Mouse (Mus musculus): Measurements from ENCODE around the gene Cdk12. TPM values are rescaled to one million over a fixed set of nuclear protein-coding genes. Genes with fewer than 3 reads are reported as not detected.

Gene Cdk12
- polyA plus RNA-seq, 1 experiment: 12.4 TPM

GRCm38 (mm10) chr11:98283740-98284139, 80.9 kb downstream of the Cdk12 start:
- TF ChIP-seq POLR2A (IDR thresholded peaks at IDR 0.05; ENCODE audit: low read depth, low read length) (no peak), CTCF (IDR thresholded peaks at IDR 0.05; ENCODE audit: extremely low read depth, insufficient read depth, insufficient read length, insufficient replicate concordance) (no peak)
- H3K4me1 ChIP-seq (ENCODE audit: control insufficient read depth, insufficient read depth, insufficient read length): no peaks in the 10 kb centered on the region
- no peak overlapping the region for H3K27ac ChIP-seq (ENCODE audit: insufficient read depth, low read length)
- no peak for DNase-seq (ENCODE audit: low read depth in 1 of 2, low spot score in 2 of 2)
- peaks cover 1% of the 10 kb centered on the region; the same call in 1 of the 2 replicates for H3K36me3 ChIP-seq (ENCODE audit: control insufficient read depth, insufficient read depth, low read length)
- H3K4me3 ChIP-seq (ENCODE audit: extremely low read depth, insufficient read depth, insufficient read length): no peak overlapping the region
- H3K27me3 ChIP-seq (ENCODE audit: control insufficient read depth, insufficient read depth, low read length): peaks cover 2% of the 10 kb centered on the region; the same call in 1 of the 2 replicates
- WGBS: 69% methylated on average over 9 of the region's 9 CpGs

GRCm38 (mm10) chr11:98284230-98284629, 81.4 kb downstream of the Cdk12 start:
- WGBS: 7% methylated on average over 15 of the region's 17 CpGs
- Histone ChIP-seq H3K27me3 (ENCODE audit: control insufficient read depth, insufficient read depth, low read length) (peaks cover 2% of the 10 kb centered on the region; the same call in 1 of the 2 replicates), H3K4me1 (ENCODE audit: control insufficient read depth, insufficient read depth, insufficient read length) (no peaks in the 10 kb centered on the region), H3K27ac (ENCODE audit: insufficient read depth, low read length) (no peak overlapping the region), H3K36me3 (ENCODE audit: control insufficient read depth, insufficient read depth, low read length) (no peaks in the 10 kb centered on the region), H3K4me3 (ENCODE audit: extremely low read depth, insufficient read depth, insufficient read length) (no peak overlapping the region)
- DNase-seq (ENCODE audit: low read depth in 1 of 2, low spot score in 2 of 2): no peak
- no peak for TF ChIP-seq POLR2A (IDR thresholded peaks at IDR 0.05; ENCODE audit: low read depth, low read length)

GRCm38 (mm10) chr11:98285368-98285767, 82.5 kb downstream of the Cdk12 start:
- no peaks in the 10 kb centered on the region for H3K36me3 ChIP-seq (ENCODE audit: control insufficient read depth, insufficient read depth, low read length)
- no peak overlapping the region for H3K27ac ChIP-seq (ENCODE audit: insufficient read depth, low read length)
- no peak for DNase-seq (ENCODE audit: low read depth in 1 of 2, low spot score in 2 of 2)
- no peak overlapping the region for H3K4me3 ChIP-seq (ENCODE audit: extremely low read depth, insufficient read depth, insufficient read length)
- H3K27me3 ChIP-seq (ENCODE audit: control insufficient read depth, insufficient read depth, low read length): peaks cover 2% of the 10 kb centered on the region; the same call in 1 of the 2 replicates
- TF ChIP-seq CTCF (IDR thresholded peaks at IDR 0.05; ENCODE audit: extremely low read depth, insufficient read depth, insufficient read length, insufficient replicate concordance) (no peak), POLR2A (IDR thresholded peaks at IDR 0.05; ENCODE audit: low read depth, low read length) (no peak)
- 83% methylated on average over 2 of the region's 2 CpGs for WGBS
- H3K4me1 ChIP-seq (ENCODE audit: control insufficient read depth, insufficient read depth, insufficient read length): no peaks in the 10 kb centered on the region

GRCm38 (mm10) chr11:98287531-98287930, 84.7 kb downstream of the Cdk12 start:
- Histone ChIP-seq H3K36me3 (ENCODE audit: control insufficient read depth, insufficient read depth, low read length) (no peaks in the 10 kb centered on the region), H3K4me1 (ENCODE audit: control insufficient read depth, insufficient read depth, insufficient read length) (no peaks in the 10 kb centered on the region), H3K27ac (ENCODE audit: insufficient read depth, low read length) (no peak overlapping the region), H3K27me3 (ENCODE audit: control insufficient read depth, insufficient read depth, low read length) (peaks cover 5% of the 10 kb centered on the region; the same call in 1 of the 2 replicates), H3K4me3 (ENCODE audit: extremely low read depth, insufficient read depth, insufficient read length) (no peak overlapping the region)
- no peak for TF ChIP-seq CTCF (IDR thresholded peaks at IDR 0.05; ENCODE audit: extremely low read depth, insufficient read depth, insufficient read length, insufficient replicate concordance)
- TF ChIP-seq POLR2A (IDR thresholded peaks at IDR 0.05; ENCODE audit: low read depth, low read length): no peak
- DNase-seq (ENCODE audit: low read depth in 1 of 2, low spot score in 2 of 2): no peak
- WGBS: 52% methylated on average over 5 of the region's 5 CpGs

GRCm38 (mm10) chr11:98287961-98288360, 85.1 kb downstream of the Cdk12 start:
- Histone ChIP-seq H3K4me3 (ENCODE audit: extremely low read depth, insufficient read depth, insufficient read length) (no peak overlapping the region), H3K36me3 (ENCODE audit: control insufficient read depth, insufficient read depth, low read length) (no peaks in the 10 kb centered on the region), H3K27ac (ENCODE audit: insufficient read depth, low read length) (no peak overlapping the region), H3K27me3 (ENCODE audit: control insufficient read depth, insufficient read depth, low read length) (peaks cover 5% of the 10 kb centered on the region; the same call in 1 of the 2 replicates), H3K4me1 (ENCODE audit: control insufficient read depth, insufficient read depth, insufficient read length) (no peaks in the 10 kb centered on the region)
- WGBS: 59% methylated on average over 7 of the region's 7 CpGs
- TF ChIP-seq POLR2A (IDR thresholded peaks at IDR 0.05; ENCODE audit: low read depth, low read length): no peak
- no peak for TF ChIP-seq CTCF (IDR thresholded peaks at IDR 0.05; ENCODE audit: extremely low read depth, insufficient read depth, insufficient read length, insufficient replicate concordance)
- no peak for DNase-seq (ENCODE audit: low read depth in 1 of 2, low spot score in 2 of 2)

- Histone ChIP-seq H3K27ac (ENCODE audit: insufficient read depth, low read length) (no peak overlapping the region), H3K27me3 (ENCODE audit: control insufficient read depth, insufficient read depth, low read length) (peaks cover 15% of the 10 kb centered on the region), H3K4me3 (ENCODE audit: extremely low read depth, insufficient read depth, insufficient read length) (no peak overlapping the region), H3K36me3 (ENCODE audit: control insufficient read depth, insufficient read depth, low read length) (no peaks in the 10 kb centered on the region), H3K4me1 (ENCODE audit: control insufficient read depth, insufficient read depth, insufficient read length) (peaks cover 2% of the 10 kb centered on the region)
- 68% methylated on average over 13 of the region's 13 CpGs for WGBS
- TF ChIP-seq POLR2A (IDR thresholded peaks at IDR 0.05; ENCODE audit: low read depth, low read length) (no peak), CTCF (IDR thresholded peaks at IDR 0.05; ENCODE audit: extremely low read depth, insufficient read depth, insufficient read length, insufficient replicate concordance) (no peak)
- no peak for DNase-seq (ENCODE audit: low read depth in 1 of 2, low spot score in 2 of 2)
Observed at GRCm38 (mm10) chr11:98289873-98290272, 87.0 kb downstream of the Cdk12 start.

- Histone ChIP-seq H3K4me1 (ENCODE audit: control insufficient read depth, insufficient read depth, insufficient read length) (peaks cover 2% of the 10 kb centered on the region), H3K27me3 (ENCODE audit: control insufficient read depth, insufficient read depth, low read length) (peaks cover 19% of the 10 kb centered on the region), H3K4me3 (ENCODE audit: extremely low read depth, insufficient read depth, insufficient read length) (no peak overlapping the region), H3K27ac (ENCODE audit: insufficient read depth, low read length) (no peak overlapping the region), H3K36me3 (ENCODE audit: control insufficient read depth, insufficient read depth, low read length) (no peaks in the 10 kb centered on the region)
- TF ChIP-seq POLR2A (IDR thresholded peaks at IDR 0.05; ENCODE audit: low read depth, low read length) (no peak), CTCF (IDR thresholded peaks at IDR 0.05; ENCODE audit: extremely low read depth, insufficient read depth, insufficient read length, insufficient replicate concordance) (no peak)
- DNase-seq (ENCODE audit: low read depth in 1 of 2, low spot score in 2 of 2): no peak
- 60% methylated on average over 2 of the region's 2 CpGs for WGBS
Observed at GRCm38 (mm10) chr11:98290906-98291305, 88.0 kb downstream of the Cdk12 start.
